Mouse (Mus musculus): ENCODE measurements around the gene Cyp2c70.
"Not testable (repeated sequence)": the region's sequence is repeated elsewhere in the genome, so short reads cannot be mapped to it uniquely, and the experiment has no call there.

Gene Cyp2c70

GRCm38 (mm10) chr19:40187160-40187559 lies at the start of gene Cyp2c70:
Gene Cyp2c70, minus strand, starts transcription at chr19:40187333.
- no peak for DNase-seq (ENCODE audit: low read depth, low spot score)

- DNase-seq (ENCODE audit: low read depth, low spot score), result no peak
Measured at GRCm38 (mm10) chr19:40232560-40232959, 45.4 kb upstream of the Cyp2c70 start.

GRCm38 (mm10) chr19:40231825-40232541 lies 44.9 kb upstream of the Cyp2c70 start:
- DNase-seq (ENCODE audit: low read depth, low spot score), result peak; percentile 66

- DNase-seq (ENCODE audit: low read depth, low spot score), result no peak
Measured at GRCm38 (mm10) chr19:40231074-40231738, 44.1 kb upstream of the Cyp2c70 start.

GRCm38 (mm10) chr19:40226516-40227151 lies 39.5 kb upstream of the Cyp2c70 start:
- DNase-seq (ENCODE audit: low read depth, low spot score), result no peak

- no peak for DNase-seq (ENCODE audit: low read depth, low spot score)
Measured at GRCm38 (mm10) chr19:40225761-40226110, 38.6 kb upstream of the Cyp2c70 start.

GRCm38 (mm10) chr19:40225102-40225760 lies 38.1 kb upstream of the Cyp2c70 start:
- DNase-seq (ENCODE audit: low read depth, low spot score), result peak; percentile 78

- DNase-seq (ENCODE audit: low read depth, low spot score), result not testable (repeated sequence)
Measured at GRCm38 (mm10) chr19:40222307-40222706, 35.2 kb upstream of the Cyp2c70 start.

- no peak for DNase-seq (ENCODE audit: low read depth, low spot score)
Measured at GRCm38 (mm10) chr19:40220878-40221277, 33.7 kb upstream of the Cyp2c70 start.

GRCm38 (mm10) chr19:40202947-40203346 lies 15.8 kb upstream of the Cyp2c70 start:
- peak; percentile 76 for DNase-seq (ENCODE audit: low read depth, low spot score)

- no peak for DNase-seq (ENCODE audit: low read depth, low spot score)
Measured at GRCm38 (mm10) chr19:40190596-40190995, 3.5 kb upstream of the Cyp2c70 start.

GRCm38 (mm10) chr19:40183600-40183999 lies 3.5 kb downstream of the Cyp2c70 start:
- DNase-seq (ENCODE audit: low read depth, low spot score), result no peak

- peak; percentile 11 for DNase-seq (ENCODE audit: low read depth, low spot score)
Measured at GRCm38 (mm10) chr19:40178311-40178710, 8.8 kb downstream of the Cyp2c70 start.

GRCm38 (mm10) chr19:40168391-40168790 lies 18.7 kb downstream of the Cyp2c70 start:
- DNase-seq (ENCODE audit: low read depth, low spot score), result not testable (repeated sequence)

- peak; percentile 53 for DNase-seq (ENCODE audit: low read depth, low spot score)
Measured at GRCm38 (mm10) chr19:40126996-40127395, 60.1 kb downstream of the Cyp2c70 start.

GRCm38 (mm10) chr19:40125165-40125564 lies 62.0 kb downstream of the Cyp2c70 start:
- DNase-seq (ENCODE audit: low read depth, low spot score), result peak; percentile 69

- not testable (repeated sequence) for DNase-seq (ENCODE audit: low read depth, low spot score)
Measured at GRCm38 (mm10) chr19:40119624-40120023, 67.5 kb downstream of the Cyp2c70 start.

All from ZHBTc4 (cell line).